Mouse (Mus musculus): Measurements from ENCODE around the gene Ccdc77. TPM values are rescaled to one million over a fixed set of nuclear protein-coding genes. Genes with fewer than 3 reads are reported as not detected.

Ccdc77 gene
- polyA plus RNA-seq, 1 experiment from 2014 or later: 15.1 TPM

DNA sequence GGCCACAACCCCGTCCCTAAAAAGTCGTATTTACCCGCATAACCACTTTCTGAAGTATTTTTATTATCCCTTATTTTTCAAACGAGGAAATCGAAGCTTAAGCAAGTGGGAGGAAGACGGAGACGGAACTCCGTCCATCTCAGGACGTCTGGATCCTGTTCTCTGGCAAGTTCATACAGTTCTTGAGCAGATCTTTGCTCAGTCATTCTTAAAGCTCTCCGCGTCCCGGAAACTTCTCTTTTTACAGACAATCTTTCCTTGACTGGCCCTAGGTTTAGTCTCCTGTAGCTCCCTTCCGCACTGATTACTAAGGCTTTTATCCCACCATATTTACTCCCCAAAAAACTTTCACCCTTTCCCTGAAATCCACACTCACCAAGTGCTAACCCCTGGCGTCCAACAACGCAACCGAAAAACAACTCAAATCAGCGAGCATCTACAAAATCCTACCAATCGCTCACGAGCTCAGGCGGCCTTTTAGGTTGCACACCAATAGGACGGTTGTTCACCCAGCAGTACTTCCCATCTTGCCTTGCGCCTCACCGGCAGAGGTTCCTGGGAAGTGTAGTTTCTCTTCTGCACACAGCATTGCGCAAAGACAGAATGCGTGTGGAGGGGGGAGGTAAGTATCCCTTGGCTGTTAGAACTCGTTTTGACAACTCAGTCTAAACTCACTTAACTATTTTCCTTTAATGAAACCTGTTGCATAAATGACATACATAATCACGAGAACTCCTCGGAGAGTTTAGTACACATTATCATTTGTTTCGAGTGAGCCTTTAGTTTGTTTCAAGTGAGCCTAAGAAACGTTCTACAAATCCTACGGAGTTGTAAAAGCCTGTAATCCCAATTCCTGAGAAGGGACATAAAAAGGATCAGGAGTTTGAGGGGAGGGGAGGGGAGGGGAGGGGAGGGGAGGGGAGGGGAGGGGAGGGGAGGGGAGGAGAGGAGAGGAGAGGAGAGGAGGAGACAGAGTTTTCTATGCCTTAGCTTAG lies 6.9 kb downstream of the Ccdc77 start:
- Histone ChIP-seq H3K36me3 (no peaks in the 10 kb centered on the region), H3K27me3 (no peaks in the 10 kb centered on the region), H3K4me1 (peaks cover 10% of the 10 kb centered on the region), H3K27ac (replicated peaks) (peak overlapping the region; percentile 65; the same call in 1 of the 2 replicates), H3K4me3 (peak overlapping the region; percentile 53), H3K4me2 (replicated peaks) (peak overlapping the region; percentile 65), H3K9me3 (no peaks in the 10 kb centered on the region), H3K9ac (replicated peaks) (peak overlapping the region; percentile 48)
- under 1% methylated on average over 31 of the region's 31 CpGs for WGBS
- ATAC-seq (replicated peaks): peak; percentile 99

DNA sequence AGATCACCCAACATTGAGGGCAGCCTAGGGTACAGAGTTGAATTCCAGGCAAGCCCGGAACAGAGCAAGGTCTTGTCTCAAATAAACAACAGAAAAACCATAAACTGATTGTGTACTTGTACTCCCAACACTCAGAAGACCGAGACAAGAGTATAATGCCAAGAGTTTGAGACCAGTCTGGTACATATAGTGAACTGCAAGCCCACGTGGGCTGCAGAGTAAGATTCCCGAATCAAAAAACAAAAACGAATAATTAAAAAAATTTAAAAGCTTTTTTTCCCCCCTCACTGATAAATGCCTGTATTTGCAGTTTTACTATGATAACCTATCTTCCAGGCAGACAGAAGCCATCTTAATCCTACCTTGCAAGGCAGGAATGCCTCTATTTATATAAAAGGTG lies 7.7 kb downstream of the Ccdc77 start:
- no peak for ATAC-seq (replicated peaks)
- H3K27me3 ChIP-seq: no peaks in the 10 kb centered on the region
- 43% methylated on average over 5 of the region's 5 CpGs for WGBS
- no peaks in the 10 kb centered on the region for H3K36me3 ChIP-seq
- H3K4me2 ChIP-seq (replicated peaks): peak overlapping the region; percentile 65
- peak overlapping the region; percentile 48 for H3K9ac ChIP-seq (replicated peaks)
- peak overlapping the region; percentile 53 for H3K4me3 ChIP-seq
- peaks cover 10% of the 10 kb centered on the region for H3K4me1 ChIP-seq
- H3K9me3 ChIP-seq: no peaks in the 10 kb centered on the region
- H3K27ac ChIP-seq (replicated peaks): no peak overlapping the region

DNA sequence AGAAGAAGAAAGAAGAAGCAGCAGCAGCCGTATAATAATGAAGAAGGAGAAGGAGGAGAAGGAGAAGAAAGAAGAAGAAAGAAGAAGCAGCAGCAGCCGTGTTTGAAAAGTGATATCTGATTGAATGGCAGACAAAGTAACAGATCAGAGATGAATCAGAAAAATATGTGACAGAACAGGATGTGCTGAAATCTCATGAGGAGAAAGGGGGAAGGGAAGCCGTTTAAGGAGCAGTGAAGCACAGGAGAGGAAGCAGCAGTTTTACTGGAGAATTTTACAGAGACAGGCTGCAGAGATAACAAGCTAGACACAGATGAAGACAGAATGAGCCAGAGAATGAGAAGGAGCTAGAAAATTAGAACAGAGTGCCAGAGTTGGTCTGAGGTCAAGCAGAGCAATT lies 15.2 kb downstream of the Ccdc77 start:
- no peak for ATAC-seq (replicated peaks)
- H3K4me1 ChIP-seq: no peaks in the 10 kb centered on the region
- peaks cover 23% of the 10 kb centered on the region for H3K36me3 ChIP-seq
- H3K9ac ChIP-seq (replicated peaks): no peak overlapping the region
- no peak overlapping the region for H3K4me3 ChIP-seq
- H3K4me2 ChIP-seq (replicated peaks): no peak overlapping the region
- no peaks in the 10 kb centered on the region for H3K9me3 ChIP-seq
- 95% methylated on average over 3 of the region's 3 CpGs for WGBS
- H3K27ac ChIP-seq (replicated peaks): no peak overlapping the region
- no peaks in the 10 kb centered on the region for H3K27me3 ChIP-seq

DNA sequence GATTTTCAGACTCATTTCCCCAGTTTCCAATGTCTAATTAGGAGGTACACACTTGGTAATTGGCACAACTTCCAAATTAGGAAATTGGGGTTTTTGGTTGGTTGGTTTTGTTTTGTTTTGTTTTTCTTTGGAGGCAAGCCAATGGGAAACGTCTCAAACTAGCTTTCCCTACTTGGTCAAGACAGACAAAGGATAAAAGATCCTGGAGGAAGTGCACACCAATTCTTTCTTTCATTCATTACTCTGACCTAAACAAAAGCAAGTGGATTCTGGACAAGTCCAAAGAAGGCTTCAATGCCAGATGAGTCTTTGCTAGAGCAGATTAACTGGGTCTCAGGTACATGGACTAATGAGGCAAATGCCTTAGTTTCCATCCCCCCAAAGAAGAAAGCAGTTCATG lies 20.2 kb downstream of the Ccdc77 start:
- Histone ChIP-seq H3K4me1 (no peaks in the 10 kb centered on the region), H3K4me2 (replicated peaks) (no peak overlapping the region), H3K27me3 (no peaks in the 10 kb centered on the region), H3K9ac (replicated peaks) (no peak overlapping the region), H3K27ac (replicated peaks) (no peak overlapping the region), H3K9me3 (no peaks in the 10 kb centered on the region), H3K36me3 (peaks cover 38% of the 10 kb centered on the region), H3K4me3 (no peak overlapping the region)
- 22% methylated on average over 1 of the region's 1 CpGs for WGBS
- ATAC-seq (replicated peaks): no peak

DNA sequence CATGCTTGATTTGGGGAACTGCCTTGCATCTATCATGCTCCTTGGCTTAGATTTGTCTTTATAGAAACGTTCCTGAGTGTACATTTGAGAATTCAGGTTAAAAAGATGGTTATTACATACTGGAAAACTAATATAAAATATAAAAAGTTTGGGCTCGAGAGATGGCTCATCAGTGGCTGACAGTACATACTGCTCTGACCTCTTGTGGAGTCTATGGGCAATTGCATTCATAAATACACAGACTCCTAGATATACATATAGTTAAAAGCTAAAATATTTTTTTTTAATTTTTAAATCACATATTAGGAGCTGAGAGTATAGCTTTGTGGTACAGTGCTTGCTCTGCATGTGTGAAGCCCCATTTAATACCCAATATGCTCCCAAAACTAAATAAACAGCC lies 31.8 kb downstream of the Ccdc77 start:
- H3K4me3 ChIP-seq: no peak overlapping the region
- no peak for ATAC-seq (replicated peaks)
- no peak overlapping the region for H3K27ac ChIP-seq (replicated peaks)
- H3K9ac ChIP-seq (replicated peaks): no peak overlapping the region
- H3K4me1 ChIP-seq: no peaks in the 10 kb centered on the region
- H3K36me3 ChIP-seq: peaks cover 26% of the 10 kb centered on the region
- H3K4me2 ChIP-seq (replicated peaks): no peak overlapping the region
- H3K27me3 ChIP-seq: no peaks in the 10 kb centered on the region
- 84% methylated on average over 2 of the region's 2 CpGs for WGBS
- H3K9me3 ChIP-seq: no peaks in the 10 kb centered on the region

DNA sequence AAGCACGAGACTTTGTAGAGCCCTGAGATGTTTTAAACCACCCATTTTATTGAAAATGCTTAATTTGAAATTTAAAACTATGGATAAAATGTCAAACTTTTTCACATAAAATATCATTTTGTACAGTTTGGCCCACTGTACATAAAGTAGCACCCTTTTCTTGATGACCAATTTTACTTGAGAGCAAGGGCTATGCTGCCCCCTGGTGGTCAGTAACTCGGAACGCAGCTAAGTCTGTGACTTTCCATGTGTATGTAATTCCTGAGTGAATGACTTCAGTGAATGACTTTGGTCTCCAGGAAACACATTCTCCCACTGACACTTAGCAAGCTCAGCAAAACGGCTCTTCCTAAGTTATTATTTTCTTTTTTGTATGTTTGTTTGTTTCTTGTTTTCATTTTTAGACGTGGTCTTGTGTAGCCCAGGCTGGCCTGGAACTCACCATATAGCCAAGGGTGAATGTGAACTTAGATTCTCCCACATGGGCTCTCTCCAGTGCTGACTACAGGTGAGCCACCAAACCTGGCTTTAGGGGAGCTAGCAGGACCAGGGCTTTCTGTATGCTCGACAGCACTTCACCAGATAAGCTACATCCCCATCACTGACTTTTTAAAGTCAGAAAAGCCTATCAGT lies 39.8 kb downstream of the Ccdc77 start:
- no peak overlapping the region for H3K4me2 ChIP-seq (replicated peaks)
- WGBS: 32% methylated on average over 6 of the region's 6 CpGs
- no peak overlapping the region for H3K27ac ChIP-seq (replicated peaks)
- no peaks in the 10 kb centered on the region for H3K27me3 ChIP-seq
- no peak overlapping the region for H3K9ac ChIP-seq (replicated peaks)
- H3K4me3 ChIP-seq: no peak overlapping the region
- ATAC-seq (replicated peaks): 0 out of 2 replicates have a peak, but pooled peaks have one; percentile 60
- H3K4me1 ChIP-seq: no peaks in the 10 kb centered on the region
- H3K36me3 ChIP-seq: peaks cover 12% of the 10 kb centered on the region
- H3K9me3 ChIP-seq: no peaks in the 10 kb centered on the region

DNA sequence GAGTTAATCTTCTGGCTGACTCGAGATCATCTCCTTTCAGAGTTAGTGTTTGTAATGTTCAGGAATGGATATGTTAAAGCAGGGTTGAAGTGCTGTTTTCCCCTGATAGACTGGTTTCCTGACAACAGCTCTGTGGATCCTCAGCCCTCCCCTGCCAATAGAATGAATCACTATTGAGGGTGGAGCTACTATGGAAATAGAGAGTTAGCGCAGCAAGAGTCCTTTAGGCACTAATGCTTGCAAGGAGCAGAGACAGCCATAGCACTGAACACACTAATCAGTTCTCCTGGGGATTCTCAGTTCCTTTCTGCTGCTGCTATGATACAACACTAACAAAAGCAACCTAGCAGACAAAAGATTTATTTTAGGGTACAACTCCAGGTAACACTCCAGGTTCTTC lies 43.8 kb downstream of the Ccdc77 start:
- H3K4me1 ChIP-seq: no peaks in the 10 kb centered on the region
- peaks cover 4% of the 10 kb centered on the region; the same call in 1 of the 2 replicates for H3K36me3 ChIP-seq
- H3K4me3 ChIP-seq: no peak overlapping the region
- ATAC-seq (replicated peaks): no peak
- H3K27ac ChIP-seq (replicated peaks): no peak overlapping the region
- H3K4me2 ChIP-seq (replicated peaks): no peak overlapping the region
- 65% methylated on average over 2 of the region's 2 CpGs for WGBS
- no peak overlapping the region for H3K9ac ChIP-seq (replicated peaks)
- no peaks in the 10 kb centered on the region for H3K27me3 ChIP-seq
- no peaks in the 10 kb centered on the region for H3K9me3 ChIP-seq

DNA sequence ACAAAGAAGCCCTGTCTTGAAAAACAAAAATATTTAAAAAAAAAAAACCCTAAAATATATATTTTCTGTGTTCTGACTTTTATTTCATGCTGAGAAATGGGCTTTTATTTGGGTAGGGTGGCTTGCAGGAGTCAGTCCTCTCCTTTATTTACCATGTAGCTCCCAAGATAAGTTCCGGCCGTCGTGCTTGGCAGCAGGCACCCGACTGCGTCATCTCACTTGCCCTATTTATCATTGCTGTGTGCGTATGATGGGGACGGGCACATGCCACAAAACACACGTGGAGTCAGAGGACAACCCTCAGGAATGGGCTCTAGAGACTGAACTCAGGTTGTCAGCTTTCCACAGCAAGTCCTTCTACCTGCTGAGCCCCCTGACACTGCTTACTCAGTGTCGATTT lies 45.0 kb downstream of the Ccdc77 start:
- no peaks in the 10 kb centered on the region for H3K27me3 ChIP-seq
- H3K4me2 ChIP-seq (replicated peaks): no peak overlapping the region
- no peak for ATAC-seq (replicated peaks)
- WGBS: 91% methylated on average over 9 of the region's 9 CpGs
- H3K9me3 ChIP-seq: no peaks in the 10 kb centered on the region
- no peak overlapping the region for H3K9ac ChIP-seq (replicated peaks)
- no peaks in the 10 kb centered on the region for H3K4me1 ChIP-seq
- H3K27ac ChIP-seq (replicated peaks): no peak overlapping the region
- no peaks in the 10 kb centered on the region for H3K36me3 ChIP-seq
- H3K4me3 ChIP-seq: no peak overlapping the region

DNA sequence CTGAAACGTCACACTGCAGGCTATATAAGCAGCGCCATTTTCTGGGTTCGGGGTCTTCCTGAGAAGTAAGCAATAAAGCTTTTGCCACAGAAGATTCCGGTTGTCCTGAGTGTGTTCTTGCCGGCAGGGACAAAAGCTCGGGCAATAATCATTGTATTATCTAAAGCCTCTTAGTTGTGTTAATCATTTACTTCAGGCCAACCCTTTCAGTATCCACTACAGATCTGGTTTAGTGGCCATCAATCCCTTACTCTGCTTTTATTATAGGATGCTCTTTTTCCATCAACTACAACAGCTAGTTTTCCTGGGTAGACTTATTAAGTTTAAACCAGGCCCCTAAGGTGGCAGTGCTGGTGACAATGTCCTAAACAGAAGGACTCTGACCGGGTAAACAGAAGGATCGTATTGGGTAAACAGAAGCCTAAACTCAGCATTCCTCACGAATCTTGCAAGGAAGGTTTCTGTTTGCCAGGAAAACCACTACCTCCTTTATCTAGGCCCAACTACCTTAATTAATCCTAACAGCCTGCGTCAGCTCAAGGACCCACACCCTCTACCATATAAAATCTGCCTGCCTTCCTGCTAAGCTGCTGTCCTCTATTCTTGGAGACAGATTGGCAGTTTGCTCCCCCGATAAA lies 45.8 kb downstream of the Ccdc77 start:
- WGBS: 82% methylated on average over 11 of the region's 11 CpGs
- Histone ChIP-seq H3K27me3 (no peaks in the 10 kb centered on the region), H3K4me1 (no peaks in the 10 kb centered on the region), H3K9me3 (no peaks in the 10 kb centered on the region), H3K36me3 (no peaks in the 10 kb centered on the region), H3K9ac (replicated peaks) (no peak overlapping the region), H3K27ac (replicated peaks) (no peak overlapping the region), H3K4me2 (replicated peaks) (no peak overlapping the region), H3K4me3 (no peak overlapping the region)
- no peak for ATAC-seq (replicated peaks)

DNA sequence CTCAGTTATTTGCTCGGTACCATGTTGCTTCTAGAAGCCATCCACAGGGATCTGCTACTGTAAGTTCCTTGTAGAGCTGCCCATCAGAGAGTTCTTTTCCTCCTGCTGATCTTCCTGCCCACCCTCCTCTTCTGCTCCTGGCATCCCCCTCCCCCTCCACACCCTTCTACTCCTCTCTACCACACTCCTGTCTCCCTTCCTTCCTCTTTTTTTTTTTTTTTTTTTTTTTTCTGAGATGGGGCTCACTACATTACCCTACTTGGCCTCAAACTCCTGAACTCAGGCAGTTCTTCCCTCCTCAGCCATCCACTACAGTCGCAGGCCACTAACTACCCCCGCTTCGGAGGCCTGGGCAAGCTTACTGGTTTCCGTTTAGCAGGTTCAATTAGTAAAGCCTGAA lies 51.7 kb downstream of the Ccdc77 start:
- H3K36me3 ChIP-seq: no peaks in the 10 kb centered on the region
- no peak overlapping the region for H3K9ac ChIP-seq (replicated peaks)
- no peak overlapping the region for H3K27ac ChIP-seq (replicated peaks)
- ATAC-seq (replicated peaks): no peak
- H3K4me2 ChIP-seq (replicated peaks): no peak overlapping the region
- H3K9me3 ChIP-seq: no peaks in the 10 kb centered on the region
- WGBS: 83% methylated on average over 5 of the region's 5 CpGs
- no peaks in the 10 kb centered on the region for H3K4me1 ChIP-seq
- H3K27me3 ChIP-seq: no peaks in the 10 kb centered on the region
- H3K4me3 ChIP-seq: no peak overlapping the region

DNA sequence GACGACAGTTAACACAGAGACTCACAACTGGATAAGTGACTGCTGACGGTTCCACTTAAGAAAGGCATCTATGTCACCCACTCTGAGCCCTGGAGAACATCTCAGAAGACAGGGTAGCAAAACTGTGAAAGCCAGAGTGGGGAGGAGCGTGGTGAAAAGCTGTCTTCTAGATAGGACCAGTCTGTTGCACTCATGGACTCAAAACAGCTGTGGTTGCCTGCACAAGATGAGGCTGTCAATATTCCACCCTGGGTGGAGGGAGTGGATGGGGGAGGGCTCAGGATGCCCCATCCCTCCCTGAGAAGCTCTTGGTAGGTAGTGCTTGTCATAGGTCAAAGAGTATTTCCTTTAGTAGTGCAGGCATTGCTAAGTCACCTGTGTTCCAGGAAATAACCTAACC lies 54.4 kb downstream of the Ccdc77 start:
- Histone ChIP-seq H3K27me3 (no peaks in the 10 kb centered on the region), H3K4me3 (no peak overlapping the region)
- no peak for ATAC-seq (replicated peaks)

DNA sequence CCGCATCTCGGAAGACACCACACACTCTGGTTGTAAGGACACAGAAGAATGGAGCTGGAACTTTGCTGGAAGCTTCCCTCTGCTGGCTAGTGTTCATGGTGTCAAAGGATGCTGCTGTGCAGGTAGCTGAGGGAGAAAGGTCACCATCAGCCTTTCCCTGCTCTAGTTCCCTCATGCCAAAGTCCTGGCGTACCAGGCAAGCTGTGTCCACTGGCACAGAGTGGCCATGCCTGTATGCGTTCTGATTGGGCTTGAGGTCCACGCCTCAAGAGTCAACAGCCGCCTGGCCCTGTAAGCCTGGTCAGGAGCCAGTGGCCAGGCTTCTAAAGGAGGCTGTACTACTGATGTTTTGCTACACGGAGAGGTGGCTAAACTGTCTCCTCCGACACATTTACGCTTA lies 54.8 kb downstream of the Ccdc77 start:
- Histone ChIP-seq H3K9ac (replicated peaks) (no peak overlapping the region), H3K4me1 (no peaks in the 10 kb centered on the region), H3K4me3 (no peak overlapping the region), H3K4me2 (replicated peaks) (no peak overlapping the region), H3K27ac (replicated peaks) (no peak overlapping the region), H3K9me3 (no peaks in the 10 kb centered on the region), H3K27me3 (no peaks in the 10 kb centered on the region), H3K36me3 (no peaks in the 10 kb centered on the region)
- WGBS: 79% methylated on average over 9 of the region's 9 CpGs
- no peak for ATAC-seq (replicated peaks)

More for the DNA sequence above, 54.4 kb downstream of the Ccdc77 start:
- no peak overlapping the region for H3K27ac ChIP-seq (replicated peaks)
- 69% methylated on average over 3 of the region's 3 CpGs for WGBS
- H3K36me3 ChIP-seq: no peaks in the 10 kb centered on the region
- H3K4me2 ChIP-seq (replicated peaks): no peak overlapping the region
- H3K9ac ChIP-seq (replicated peaks): no peak overlapping the region
- no peaks in the 10 kb centered on the region for H3K4me1 ChIP-seq
- H3K9me3 ChIP-seq: no peaks in the 10 kb centered on the region
